Mouse (Mus musculus): ENCODE data around the gene Bcar1.

Bcar1 gene

GRCm38 (mm10) chr8:111713817-111714216, 29.8 kb downstream of the Bcar1 start:
- no peak for DNase-seq (ENCODE audit: low read depth)

DNA sequence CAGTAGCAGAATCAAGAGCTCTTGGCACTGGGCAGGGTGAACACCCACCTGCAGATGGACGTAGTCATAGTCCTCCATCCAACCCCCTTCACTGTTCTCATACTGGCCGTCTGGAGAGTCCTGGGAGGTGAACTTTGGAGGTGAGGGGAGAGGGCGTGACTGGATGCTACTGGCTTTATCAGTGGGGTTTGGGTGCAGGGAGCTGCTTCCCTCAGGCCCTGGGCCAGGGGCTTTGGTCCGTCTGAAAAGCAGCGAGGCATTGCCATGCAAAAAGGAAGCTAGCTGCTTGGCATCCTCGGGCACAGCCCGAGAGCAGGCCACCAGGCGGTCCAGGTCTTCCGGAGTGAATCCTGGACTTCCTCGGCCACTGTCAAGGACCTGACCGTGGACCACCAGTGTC, 30.3 kb downstream of the Bcar1 start:
- no peak for DNase-seq (ENCODE audit: low read depth)

GRCm38 (mm10) chr8:111712588-111712987, 31.0 kb downstream of the Bcar1 start:
- DNase-seq (ENCODE audit: low read depth), result peak; percentile 65

DNA sequence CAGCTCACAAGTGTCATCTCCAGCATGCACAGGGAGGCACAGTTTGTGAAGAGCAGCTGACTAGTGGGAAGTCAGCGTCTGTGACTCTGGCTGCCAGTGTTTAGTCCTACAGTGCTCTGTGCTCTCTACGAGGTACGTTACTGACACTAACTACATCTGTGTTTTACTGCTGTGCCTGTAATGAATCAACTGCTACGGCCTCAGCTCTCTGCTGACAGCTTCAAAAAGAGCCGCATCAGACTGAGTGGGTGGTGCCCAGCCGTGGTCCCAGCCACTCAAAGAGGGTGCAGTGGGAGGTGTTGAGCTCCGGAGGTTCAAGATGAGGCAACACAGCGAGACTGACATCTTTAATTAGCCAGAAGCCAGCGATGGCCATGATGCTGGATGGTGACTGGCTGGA, 31.5 kb downstream of the Bcar1 start:
- no peak for DNase-seq (ENCODE audit: low read depth)

GRCm38 (mm10) chr8:111710777-111711485, 32.7 kb downstream of the Bcar1 start:
- no peak for DNase-seq (ENCODE audit: low read depth)

GRCm38 (mm10) chr8:111709223-111709622, 34.4 kb downstream of the Bcar1 start:
- no peak for DNase-seq (ENCODE audit: low read depth)

DNA sequence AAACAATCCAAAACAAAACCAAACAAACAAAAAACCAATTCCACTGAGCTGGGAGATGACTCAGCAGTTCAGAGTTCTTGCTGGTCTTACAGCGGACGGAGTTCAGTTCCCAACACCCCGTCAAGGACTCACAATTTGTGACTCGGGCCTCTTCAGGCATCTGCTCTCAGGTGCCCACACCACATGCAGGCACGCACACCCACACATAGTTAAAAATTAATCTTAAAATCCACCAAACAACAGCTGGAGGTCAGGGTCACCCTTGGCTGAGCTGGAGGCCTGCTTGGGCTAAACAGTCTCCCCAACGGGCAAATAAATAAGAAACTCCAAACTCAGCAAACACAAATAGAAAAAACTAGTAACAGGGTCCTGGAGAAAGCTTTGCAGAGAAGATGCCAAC, 35.3 kb downstream of the Bcar1 start:
- peak; percentile 9 for DNase-seq (ENCODE audit: low read depth)

DNA sequence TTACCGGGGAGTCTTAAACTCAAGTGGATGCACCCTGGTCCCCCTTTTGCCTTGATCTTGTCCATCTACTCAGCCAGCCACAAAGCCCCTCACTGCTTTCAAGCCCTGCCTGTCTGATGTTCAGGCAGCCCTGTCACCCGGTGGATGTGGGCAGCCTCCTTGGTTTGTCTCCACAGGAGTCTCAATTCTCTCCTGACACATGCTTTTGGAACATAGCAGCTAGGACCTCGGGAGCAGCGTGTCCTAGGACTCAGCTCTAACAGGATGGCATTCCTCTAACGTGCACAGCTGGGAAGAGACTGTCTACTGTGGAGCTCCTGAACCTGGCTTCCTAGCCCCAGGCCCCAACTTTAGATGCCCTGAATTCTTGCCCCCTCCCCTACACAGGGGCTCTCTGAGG, 37.9 kb downstream of the Bcar1 start:
- DNase-seq (ENCODE audit: low read depth), result no peak

GRCm38 (mm10) chr8:111705222-111705621, 38.4 kb downstream of the Bcar1 start:
- no peak for DNase-seq (ENCODE audit: low read depth)

DNA sequence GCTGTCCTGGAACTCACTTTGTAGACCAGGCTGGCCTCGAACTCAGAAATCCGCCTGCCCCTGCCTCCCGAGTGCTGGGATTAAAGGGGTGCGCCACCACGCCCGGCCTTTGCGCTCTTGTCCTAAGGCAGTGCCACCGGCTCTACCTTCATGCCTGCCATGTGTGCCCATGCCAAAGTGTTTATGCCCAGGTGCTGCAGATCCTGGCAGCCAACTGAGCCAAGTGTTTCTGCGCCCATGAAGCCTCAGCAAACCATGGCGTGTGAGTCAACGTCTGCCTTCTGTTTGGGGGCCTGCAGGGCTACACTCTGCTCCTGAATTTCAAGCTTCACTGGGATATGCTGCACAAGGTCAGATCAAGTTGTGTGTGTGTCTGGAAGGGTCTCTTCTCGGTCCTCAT, 39.0 kb downstream of the Bcar1 start:
- no peak for DNase-seq (ENCODE audit: low read depth)

- no peak for DNase-seq (ENCODE audit: low read depth)
These were observed 42.2 kb downstream of the Bcar1 start for GRCm38 (mm10) chr8:111701380-111701779.

DNA sequence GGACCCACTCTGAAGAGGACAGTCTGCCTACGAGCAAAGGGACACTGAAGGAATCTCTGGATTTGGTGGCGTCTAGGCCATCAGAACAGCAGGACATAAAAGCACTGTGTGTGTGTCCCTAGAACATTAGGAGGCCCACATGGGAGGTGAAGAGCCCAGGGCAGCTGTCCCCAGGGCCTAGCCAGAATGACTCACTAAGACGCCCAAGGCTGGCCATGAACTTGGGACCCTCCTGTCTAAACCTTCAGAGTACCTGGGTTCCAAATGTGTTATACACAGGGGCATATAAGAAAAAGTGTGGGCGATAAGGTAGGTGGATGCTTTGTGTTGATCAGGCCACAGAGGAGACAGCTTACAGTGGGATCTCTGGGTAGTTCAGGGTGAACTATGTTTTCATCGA, 42.9 kb downstream of the Bcar1 start:
- no peak for DNase-seq (ENCODE audit: low read depth)

DNA sequence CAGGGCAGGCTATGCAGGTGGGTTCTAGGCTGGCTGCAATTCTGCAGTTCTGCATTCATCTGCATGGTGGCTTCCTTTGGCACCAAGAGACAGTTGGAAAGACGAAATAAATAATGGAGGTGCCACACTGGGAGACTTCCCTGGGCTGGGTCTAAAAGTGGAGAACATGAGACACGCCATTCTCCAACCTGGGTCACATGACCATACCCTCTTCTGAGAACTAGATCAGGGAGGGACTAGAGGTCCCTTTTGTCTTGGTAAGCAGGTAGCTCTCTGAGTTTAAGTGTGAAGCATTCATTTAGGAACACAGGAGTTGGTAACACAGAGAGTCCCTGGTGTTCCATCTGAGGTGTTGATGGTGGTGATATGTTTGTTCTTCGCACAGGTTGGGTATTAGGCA, 43.4 kb downstream of the Bcar1 start:
- DNase-seq (ENCODE audit: low read depth), result no peak

DNA sequence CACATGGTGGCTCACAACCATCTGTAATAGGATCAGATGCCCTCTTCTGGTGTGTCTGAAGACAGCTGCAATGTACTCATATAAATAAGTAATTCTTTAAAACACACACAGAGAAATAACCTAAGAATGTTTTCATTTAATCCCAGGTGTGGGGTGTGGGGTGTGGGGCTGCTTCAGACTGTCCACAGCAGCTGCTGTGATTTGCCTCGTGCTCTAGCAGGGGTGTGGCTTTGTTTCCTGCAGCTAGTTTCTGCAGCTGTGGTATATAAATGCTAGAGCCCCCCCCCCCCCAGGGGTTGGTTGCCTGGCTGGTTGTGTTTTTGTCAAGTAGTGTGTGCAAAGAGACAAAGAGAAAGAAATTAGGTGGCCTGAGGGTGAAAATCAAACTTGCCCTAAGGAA, 44.6 kb downstream of the Bcar1 start:
- DNase-seq (ENCODE audit: low read depth), result no peak

- DNase-seq (ENCODE audit: low read depth), result no peak
These were observed 46.0 kb downstream of the Bcar1 start for GRCm38 (mm10) chr8:111697655-111698054.

DNA sequence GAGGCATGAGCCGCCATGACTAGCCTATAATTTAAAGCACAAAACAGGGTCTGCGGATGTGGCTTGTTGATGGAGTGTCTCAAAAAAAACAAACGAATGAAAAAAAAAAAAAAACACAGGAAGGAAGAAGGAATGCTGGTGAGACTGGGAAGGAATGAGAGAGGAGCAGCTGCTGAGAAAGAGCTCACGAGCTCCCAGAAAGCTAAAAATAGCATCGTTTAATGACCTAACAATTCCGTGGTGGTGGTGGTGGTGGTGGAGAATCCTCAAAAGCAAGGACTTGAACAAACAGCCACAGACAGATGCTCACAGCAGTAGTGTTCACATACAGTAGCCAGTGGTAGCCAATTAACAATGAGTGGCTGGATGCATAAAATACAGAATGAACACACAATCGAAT, 48.2 kb downstream of the Bcar1 start:
- DNase-seq (ENCODE audit: low read depth), result no peak

GRCm38 (mm10) chr8:111693261-111693741, 50.3 kb downstream of the Bcar1 start:
- DNase-seq (ENCODE audit: low read depth), result no peak

DNA sequence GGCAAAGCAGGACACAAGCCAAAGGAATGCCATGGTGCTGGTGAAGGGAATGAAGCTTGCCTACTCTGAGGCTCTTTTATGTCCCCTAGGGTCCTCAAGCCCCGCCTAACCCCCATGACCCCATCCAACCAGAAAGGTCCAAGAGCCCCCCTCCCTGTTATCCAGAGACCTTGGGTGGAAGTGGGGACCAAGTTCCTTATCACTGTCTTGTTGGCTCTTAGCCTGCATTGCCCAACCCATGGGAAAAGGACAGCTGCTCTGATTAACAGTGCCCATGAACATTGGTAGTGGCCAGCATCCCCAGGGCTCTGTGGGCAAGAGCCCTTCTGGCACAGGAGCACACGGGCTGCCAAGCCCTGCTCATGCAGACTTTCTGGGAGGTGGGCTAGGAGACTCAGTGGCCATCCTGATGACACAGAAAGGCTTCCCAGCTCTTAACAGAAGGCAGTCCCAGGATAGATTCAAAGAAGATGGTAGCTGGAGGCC, 52.6 kb downstream of the Bcar1 start, which contains the start of gene Ctrb1:
Gene Ctrb1, minus strand, starts transcription at position 51 of the 486 bp plus-strand sequence.
- no peak for DNase-seq (ENCODE audit: low read depth)

DNA sequence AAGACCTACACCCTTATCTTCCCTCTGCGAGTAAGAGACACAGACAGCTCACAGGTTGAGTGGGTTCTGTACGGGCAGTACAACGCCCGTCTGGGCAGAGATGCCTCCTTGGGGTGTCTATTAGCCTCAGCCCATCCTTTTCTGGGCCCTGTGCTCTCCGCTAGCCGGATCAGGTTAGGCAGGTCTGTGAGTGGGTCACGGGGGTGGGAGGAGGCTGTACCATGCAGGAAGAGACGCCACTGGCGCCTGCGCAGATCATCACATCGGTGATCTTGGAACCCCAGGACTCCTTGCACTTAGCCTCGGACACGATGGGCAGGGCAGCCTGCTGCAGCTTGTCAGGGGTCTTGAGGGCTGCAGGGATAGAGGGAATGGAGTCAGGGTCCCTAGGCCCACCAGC, 56.7 kb downstream of the Bcar1 start:
- no peak for DNase-seq (ENCODE audit: low read depth)

DNA sequence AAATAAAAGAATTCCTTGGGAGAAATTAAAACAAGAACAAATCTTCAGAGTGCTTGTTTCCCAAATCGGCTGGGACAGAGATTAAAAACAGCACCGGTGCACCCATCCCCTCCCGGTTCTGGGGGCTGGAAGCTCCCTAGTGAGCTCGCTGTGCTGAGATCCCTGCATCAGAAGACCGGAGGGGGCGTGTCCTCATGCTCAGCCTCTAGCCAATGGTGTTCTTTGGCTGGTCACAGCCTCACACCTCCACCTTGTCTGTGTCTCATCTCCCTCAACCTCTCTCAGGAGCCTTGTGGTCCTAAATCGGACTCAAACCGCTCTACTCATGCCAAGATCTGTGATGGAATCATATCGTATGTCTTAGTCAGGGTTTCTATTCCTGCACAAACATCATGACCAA, 61.1 kb downstream of the Bcar1 start:
- DNase-seq (ENCODE audit: low read depth), result no peak

GRCm38 (mm10) chr8:111681153-111681552, 62.5 kb downstream of the Bcar1 start:
- no peak for DNase-seq (ENCODE audit: low read depth)

DNA sequence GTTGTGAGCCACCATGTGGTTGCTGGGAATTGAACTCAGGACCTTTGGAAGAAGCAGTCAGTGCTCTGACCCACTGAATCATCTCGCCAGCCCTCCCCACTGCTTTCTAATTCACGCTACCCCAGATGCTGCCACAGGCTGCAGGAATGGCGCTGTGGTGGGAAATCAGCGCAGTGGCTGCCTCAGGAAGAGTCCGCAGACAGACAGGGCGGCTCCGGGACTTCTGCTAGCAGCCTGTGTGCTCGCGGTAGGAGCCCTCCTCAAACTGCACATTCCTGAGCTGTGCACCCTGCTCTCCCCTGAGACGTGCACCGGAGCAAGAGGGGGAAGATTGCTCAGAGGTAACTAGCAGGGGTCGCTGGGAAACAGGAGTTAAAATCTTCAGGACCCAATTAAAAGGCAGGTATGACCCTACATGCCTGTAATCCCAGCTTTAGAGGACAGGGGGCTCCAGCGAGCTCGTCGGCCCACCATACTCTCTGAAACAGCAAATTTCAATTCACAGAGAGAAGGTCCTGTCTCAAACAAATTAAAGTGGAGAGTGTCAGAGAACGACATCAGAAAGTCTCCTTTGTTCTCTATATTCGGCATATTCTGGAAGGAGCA, 63.1 kb downstream of the Bcar1 start:
- no peak for DNase-seq (ENCODE audit: low read depth)

DNA sequence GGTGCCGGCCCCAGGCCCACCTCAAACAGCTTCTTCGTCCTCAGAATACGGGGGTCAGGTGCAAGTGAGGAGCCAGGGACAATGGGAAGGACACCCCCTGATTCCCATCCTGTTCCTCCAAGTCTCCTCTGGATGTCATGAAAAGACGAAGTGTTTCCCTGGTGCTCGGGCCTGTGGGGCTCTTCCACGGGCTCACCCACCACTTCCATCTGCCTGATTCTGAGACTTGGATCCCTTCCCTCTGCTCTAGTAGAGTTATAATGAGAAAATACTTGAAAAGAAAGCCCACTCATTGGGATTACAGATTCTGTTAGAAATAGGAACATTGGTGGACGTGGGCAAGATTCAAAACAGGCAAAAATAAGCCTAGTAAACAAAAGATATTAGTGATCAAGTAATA, 64.8 kb downstream of the Bcar1 start:
- no peak for DNase-seq (ENCODE audit: low read depth)

- peak; percentile 79 for DNase-seq (ENCODE audit: low read depth)
These were observed 65.5 kb downstream of the Bcar1 start for GRCm38 (mm10) chr8:111678111-111678510.
